Mouse (Mus musculus): ENCODE results near the gene Thrb.

Thrb gene

DNA sequence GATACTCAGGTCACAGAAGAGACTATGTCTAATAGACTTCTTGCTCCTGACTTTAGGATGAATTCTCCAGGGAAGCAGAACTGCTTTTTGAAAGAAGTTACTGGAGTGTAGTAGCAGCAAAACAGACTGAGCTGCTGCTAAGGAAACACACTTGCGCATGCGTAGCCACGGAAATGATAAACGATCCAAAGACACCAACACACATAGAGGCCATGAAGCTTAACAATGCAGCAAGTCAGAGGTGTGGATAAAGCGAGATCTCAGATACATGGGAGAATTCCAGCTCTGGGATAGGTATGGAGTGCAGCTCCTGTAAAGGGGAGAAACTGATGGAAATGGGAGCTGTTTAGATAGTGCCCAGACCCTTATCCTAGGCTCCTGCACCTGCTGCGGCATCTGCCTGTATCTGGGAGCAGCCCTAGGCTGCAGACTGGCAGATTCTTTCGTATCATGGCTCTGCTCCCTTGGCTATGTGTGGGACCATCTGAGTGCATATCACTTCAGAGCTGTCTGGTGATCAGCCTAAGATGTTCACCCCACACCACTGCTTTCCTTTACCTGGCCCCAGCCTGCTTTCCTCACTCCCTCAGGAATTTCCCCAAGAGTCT, 53.3 kb downstream of the Thrb start:
- no peak for DNase-seq (ENCODE audit: low read depth)

DNA sequence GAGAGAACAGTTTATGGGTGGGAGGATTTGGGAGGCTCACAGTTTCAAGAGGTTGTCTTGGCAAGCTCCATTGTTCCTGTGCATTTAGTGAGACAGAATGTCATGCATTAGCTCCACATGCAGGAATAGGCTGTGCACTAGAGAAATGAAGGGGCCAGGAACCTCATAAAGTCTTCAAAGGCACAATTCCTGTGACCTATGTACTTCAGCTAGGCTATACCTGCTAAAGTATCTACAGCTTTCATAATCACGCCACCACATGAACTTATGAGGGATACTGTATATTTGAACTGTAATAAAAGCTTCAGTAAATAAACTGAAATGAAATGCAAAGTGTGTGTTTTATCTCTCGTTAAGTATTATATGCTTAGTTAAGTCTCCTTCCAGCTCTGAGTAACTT, 59.4 kb downstream of the Thrb start:
- no peak for DNase-seq (ENCODE audit: low read depth)

DNA sequence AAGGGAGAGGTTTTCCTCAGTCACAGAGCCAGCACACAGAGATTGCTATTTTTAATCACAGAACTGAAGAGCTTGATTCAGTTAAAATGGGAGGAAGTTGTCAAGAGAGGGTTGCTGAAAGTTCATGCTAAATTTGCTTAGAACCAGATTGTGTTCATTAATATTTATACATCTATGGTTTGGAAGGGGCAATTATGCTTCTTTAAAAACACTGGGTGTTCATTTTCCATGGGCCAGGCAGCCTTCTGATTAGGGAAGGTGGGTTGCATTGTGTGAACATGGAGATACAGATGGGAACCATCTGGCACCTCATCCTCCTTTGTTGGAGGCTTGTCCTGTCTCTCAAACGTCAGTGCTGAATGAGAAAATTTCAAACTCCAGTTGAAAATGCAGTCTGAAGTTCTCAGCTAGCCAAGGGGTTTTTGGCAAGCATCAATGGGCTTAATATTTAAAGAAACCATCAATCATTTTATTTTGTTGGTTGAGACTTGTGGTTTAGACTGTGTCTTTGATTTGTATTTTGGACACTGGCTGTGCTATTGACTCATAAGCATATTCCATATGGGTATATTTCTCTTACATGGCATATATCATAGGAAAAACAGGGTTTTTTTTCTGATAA, 62.9 kb downstream of the Thrb start:
- no peak for DNase-seq (ENCODE audit: low read depth)

DNA sequence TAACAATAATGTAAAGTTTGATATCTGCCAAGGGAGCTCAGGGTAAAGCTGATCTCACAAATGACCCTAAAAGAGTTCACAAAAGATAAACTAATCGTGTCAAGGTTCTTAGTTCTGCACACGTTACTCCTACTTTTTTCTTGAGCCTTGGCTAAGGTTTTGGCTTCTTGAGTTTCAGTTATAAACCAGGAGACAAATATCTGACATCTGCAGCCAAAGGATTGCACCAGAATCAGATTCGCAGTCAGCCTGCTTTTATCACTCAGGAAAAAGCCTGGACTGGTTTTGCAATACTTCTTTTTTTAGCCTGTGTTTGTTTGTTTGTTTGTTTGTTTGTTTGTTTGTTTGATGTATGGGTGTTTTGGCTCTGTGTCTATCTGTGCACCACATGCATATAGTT, 64.5 kb downstream of the Thrb start:
- DNase-seq (ENCODE audit: low read depth), result no peak

DNA sequence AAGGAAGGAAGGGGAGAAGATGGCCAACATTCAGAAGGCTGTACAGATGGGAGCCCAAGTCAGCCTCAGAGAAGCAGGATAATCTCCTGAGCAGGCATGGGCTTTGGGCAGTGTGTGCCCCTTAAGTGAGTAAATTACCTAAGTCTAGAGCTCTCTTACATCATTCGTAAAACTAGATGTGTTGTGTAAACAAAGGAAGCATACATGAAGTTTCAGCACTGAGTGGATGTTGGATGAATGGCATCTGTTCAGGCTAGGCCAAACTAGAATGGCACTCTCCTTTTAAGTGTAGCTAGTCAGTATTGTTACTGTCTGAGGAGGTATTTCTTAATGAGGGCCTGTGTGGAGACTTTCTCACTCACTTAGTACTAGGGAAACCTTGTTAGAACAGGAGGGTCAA, 66.8 kb downstream of the Thrb start:
- no peak for DNase-seq (ENCODE audit: low read depth)

DNA sequence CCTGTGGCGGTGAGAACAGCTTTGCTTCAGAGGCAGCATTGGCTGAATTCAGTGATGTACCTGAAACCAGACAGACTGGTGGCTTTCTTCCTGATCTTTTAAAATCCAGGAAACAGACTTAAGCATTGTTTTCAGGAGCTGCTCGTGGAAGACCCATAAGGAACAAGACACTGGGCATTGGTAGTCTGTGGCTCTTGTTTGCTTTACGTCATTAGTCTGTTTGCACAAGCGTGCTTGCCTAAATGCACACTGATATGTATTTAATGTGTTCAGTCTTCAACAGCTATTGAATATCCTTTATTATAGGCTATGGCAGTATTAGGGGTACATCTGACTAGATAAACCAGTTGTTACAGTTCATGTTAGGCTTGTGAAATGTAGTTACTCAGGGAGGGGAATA, 67.8 kb downstream of the Thrb start:
- DNase-seq (ENCODE audit: low read depth), result no peak

DNA sequence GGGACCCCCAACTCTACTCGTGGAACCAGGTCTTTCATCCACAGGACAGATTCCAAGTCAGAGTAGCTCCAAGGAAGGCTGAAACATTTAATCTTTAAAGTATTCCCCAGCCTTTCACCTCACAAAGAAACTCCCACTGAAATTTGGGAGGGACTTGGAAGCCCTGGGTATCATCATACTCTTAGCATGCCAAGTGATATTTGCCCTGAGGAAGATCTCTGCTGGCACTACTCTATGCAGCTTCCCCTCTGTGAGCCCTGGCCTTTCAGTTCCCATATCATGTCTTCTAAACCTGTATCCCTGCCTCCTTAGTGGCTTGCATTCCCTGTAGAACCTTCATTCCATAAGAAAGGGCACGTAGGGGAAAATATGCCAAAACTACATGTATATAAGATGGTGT, 68.8 kb downstream of the Thrb start:
- no peak for DNase-seq (ENCODE audit: low read depth)

DNA sequence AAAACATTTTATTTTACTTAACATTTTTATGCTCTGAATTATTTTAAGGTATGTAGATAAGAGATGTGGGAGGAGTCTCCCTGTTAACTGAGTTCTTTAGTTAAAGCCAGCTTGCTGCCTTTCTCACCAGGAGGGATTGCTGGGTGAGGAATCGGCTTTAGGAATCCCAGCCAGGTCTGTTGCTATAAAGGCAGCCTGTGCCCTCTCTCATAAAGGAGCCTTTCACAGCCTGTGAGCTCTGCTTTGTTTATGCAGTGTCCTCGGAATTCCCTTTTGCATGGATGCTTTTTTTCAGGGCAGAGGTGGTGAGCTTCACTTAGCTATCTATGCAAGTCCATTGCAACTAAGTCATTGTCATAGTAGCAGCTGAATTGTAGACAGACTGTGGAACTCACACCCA, 71.0 kb downstream of the Thrb start:
- DNase-seq (ENCODE audit: low read depth), result no peak

DNA sequence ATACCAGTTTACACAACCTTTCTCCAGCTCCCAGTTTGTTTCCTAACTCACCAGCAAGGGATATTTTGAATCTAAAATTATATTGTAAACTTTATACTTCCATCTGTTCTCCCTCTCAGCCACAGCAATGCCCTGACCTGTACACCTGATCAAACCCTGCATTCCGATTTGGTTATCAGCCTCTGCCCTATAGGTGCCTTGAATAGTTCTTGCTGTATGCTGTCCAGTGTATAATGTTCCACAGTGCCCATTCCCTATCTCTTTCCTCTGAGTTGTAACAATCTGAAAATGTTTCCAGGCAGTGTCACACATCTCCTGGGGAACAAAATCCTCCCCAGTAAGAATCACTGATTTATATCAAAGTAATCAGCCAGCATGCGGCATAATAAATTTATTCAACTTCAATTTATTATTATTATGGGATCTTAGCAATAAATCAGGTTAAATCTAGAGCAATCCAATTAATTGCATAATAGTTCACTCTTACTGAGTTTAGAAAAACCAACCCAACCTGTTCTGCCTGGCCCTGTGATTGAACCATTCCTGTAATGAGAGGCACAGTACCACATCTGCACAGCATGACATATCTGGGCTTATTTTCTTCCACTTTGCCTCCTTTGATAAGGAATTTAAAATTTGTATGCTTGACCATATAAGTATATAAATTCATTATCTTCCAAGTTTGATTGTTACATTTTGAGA, 73.2 kb downstream of the Thrb start:
- DNase-seq (ENCODE audit: low read depth), result no peak

DNA sequence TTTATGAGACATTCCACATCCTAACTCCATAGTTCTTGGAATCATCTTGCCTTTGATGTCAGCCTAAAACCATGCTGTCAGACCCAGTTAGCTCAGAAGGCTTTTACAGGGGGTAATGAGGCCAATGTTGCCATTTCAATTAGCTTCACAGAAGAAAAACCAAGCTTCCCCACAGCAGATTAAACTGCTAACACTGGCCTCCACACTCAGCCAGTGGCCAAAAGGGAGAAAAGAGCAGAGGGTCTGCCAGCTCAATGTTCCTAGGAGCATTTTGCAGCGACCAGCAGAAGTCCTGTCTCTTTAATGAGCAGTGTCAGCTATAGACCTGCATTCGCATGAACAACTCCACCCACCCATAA, 73.7 kb downstream of the Thrb start:
- no peak for DNase-seq (ENCODE audit: low read depth)

DNA sequence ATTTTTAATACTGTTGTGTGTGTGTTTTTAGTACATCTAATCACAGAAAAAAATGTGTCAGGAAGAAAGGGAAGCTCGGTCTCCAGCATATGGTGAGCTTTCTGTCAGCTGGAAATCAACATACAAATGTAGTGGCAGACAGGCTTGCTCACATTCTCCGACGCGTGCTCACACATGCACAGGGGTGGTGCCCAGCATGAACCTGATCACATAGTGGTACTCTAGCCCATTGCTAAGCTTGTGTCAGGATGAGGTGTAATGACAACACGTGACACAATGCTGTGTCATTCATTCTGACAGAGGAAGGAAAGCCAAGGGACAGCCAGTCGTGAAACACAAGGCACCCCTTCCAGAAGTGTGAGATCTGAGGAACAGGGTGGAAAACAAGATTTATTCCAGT, 75.4 kb downstream of the Thrb start:
- no peak for DNase-seq (ENCODE audit: low read depth)

DNA sequence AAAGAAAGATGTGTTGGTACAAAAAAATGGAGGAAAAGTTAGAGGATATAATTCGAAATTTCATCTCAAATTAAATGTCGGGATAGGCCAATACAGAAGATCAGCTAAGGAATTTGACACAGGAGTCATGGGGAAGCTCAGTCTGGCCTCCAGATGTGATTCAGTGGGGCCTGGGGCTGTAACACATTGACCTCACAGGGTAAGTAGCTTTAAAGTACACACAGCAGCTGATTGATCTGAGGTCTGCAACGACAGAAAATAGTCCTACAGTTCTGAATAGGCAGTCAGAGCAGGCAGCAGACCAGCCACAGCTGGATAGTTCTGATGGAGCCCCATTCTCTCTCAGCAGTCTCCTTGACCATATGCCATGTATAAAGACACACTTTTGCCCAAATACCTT, 80.8 kb downstream of the Thrb start:
- no peak for DNase-seq (ENCODE audit: low read depth)

DNA sequence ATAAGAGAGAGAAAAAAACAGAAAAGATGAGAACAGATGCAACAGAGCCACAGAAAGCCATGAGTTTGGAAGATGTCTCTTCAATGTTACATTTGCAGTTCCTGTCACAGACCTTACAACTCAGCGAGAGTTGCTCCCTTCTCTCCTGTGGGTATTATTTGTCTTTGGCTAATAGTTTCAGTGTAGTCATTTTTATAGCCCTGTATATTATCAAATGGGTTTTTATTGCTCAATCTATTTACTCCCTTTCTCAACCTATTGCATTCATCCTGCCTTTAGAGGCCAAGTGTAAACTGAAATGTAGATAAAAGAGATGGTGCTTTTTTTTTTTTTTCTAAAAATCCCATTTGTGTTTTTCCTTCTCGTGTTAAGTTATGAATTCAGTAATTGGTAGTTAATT, 82.2 kb downstream of the Thrb start:
- DNase-seq (ENCODE audit: low read depth), result no peak

DNA sequence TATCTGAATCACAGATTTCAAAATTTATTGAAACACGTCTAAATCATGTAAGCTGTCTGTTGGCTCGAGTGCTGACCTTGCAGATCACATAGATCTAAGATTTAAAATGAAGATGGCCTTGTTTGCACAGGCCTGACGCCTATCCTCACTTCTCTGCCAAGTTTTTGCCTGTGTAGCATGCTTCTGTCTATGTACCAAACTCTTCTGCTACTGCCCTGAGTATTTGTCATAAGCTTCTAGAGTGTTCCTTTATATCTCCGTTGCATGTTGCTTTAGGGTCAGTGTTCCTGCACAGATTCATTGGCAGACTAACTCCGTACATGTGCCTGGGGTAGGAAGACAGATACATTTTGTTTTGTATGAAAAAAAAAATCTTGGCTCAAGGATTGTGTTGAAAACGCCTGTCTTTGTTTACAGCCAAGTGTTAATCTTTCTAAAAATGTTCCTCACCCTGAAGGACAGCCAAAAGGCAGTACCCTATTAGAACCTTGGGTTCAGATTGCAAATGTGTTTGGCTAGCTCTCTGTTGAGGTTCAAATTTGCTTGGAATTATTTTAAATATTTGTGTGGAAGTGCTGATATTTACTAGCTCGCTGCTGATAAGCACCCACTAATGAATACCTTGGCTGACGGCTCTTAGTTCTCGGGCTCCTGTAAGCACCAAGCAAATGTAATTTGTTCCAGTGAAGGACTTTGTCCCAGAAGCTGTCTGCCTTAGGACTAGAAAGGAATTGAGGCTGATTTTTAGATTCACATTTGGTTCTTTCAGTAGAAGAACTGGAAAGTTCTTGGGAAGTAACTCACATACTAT, 83.0 kb downstream of the Thrb start:
- no peak for DNase-seq (ENCODE audit: low read depth)

DNA sequence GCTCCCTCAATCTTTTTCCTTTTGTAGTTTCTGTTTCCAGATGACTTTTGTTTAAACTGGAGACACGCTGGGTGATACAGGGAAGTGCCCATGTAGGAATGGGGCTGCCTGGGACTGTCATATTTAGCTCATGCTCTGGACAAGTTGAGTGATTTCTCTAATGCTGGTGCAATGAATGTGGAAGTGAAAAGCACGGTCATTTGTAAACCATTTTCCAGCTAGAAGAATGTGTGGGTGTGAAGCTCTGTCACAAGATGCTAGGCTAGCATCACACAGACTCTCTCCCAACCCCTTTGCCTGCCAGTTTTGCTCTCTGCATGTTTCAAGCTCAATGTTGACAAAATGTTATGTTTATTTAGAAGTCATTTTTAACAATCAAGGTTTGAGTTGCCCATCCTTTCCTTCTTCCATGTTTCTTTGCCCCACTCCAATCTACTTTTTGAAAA, 83.7 kb downstream of the Thrb start:
- no peak for DNase-seq (ENCODE audit: low read depth)

DNA sequence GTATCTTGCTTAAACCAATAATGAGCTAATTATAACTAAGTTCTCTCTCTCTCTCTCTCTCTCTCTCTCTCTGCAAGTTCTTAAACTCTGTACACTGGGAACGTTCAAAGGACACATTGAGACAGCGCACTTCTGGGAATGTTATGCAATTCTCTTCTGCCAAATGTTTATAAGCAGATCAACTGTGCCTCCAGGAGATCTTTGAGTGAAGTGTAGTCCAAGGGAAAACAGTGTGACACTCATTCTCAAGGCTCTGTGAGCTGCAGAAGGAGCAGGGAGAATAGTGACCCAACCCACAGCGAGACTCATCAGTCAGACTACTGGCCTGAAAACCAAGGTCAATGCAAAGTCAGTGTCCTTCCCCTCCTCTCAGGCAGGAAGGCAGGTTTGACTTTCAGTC, 87.9 kb downstream of the Thrb start:
- no peak for DNase-seq (ENCODE audit: low read depth)

DNA sequence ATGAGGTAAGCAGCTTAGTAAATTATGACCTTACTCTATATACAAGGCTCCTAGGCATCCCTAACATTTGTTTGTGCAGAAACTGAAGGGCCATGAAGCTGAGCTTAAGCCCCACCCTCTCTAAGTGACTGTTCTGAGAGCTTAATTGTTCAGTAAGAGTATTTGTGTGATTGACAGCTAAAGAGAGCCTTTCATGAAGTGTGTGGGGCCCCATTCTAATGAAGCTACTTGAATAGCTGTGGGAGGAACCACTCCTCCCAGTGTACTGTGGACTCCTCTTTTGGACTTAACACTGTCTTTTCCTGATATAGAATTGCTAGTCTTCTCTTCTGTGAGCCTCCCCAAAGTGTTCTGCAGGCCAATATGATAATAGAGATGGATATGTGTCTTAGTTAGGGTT, 88.9 kb downstream of the Thrb start:
- DNase-seq (ENCODE audit: low read depth), result no peak

DNA sequence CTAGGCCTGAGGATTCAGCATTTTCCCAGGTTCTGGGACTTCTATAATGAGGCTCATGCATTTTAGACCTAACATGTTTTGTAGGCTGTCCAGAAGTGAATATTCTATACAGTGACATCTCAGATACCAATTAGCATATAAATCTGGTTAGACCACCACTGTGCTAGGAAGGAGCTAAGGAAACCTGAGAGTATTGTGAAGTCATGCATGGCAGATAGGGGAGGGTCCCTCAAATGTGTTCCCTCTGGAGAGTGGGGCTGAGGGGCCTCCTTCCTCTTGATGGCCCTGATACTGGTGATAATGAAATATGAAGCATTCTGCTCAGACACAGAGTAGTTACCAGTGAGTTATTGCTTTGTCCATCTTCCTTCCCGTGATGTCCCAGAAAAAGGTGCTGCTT, 91.8 kb downstream of the Thrb start:
- no peak for DNase-seq (ENCODE audit: low read depth)

DNA sequence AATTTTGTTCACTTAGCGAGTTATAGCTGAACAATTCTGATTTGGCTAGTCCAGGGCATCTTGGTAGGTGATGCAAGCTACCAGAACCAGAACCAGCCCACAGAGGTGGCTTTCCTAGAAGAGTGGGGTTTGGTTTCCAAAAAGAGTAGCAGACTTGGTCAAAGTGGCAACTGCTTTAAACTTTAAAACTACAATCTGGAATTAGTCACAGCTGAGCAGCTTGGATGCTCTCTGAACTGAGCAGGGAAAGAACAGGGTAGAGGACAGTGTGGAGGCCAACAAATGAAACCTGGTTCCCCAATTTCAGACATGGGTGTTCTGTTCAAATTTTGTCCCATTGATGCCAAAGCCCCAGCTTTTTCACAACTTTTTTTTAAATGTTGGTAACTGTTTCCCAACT, 93.4 kb downstream of the Thrb start:
- DNase-seq (ENCODE audit: low read depth), result no peak

DNA sequence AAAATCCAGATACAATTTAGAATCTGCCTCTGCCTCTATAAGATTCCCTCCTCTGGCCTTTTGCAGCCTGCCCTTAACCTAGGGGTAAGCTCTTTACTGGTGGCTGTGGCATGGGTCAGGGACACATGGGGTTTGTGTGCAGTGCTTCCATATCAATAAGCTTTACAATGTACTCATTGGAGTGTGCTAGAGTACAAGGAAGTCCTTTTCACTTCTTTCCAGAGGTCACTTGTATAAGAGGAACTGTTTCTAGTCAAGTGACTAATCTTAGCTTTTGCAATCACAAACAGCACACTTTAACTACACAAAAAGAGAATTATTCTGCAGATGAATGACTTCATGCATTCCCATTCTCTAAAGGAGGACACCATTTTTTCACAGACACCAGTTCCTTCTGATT, 96.7 kb downstream of the Thrb start:
- no peak for DNase-seq (ENCODE audit: low read depth)

DNA sequence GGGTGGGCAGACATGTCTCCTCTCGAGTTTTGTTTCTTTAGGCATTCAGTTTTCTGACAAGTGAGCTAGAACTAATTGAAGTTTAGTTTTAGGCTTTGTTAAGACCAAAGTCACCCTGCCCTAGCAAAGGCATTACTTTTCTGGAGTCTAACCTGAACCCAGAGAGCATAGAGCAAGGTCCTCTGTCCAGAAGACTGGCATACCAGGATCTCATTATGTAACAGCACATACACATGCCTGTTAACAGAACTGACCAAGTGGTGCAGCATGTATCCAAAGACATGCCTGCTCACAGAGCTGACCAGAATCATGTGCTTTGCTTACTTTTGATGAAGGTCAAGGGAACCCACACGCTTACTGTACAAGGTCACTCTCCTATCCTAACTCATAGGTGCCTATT, 107.9 kb downstream of the Thrb start:
- no peak for DNase-seq (ENCODE audit: low read depth)

DNA sequence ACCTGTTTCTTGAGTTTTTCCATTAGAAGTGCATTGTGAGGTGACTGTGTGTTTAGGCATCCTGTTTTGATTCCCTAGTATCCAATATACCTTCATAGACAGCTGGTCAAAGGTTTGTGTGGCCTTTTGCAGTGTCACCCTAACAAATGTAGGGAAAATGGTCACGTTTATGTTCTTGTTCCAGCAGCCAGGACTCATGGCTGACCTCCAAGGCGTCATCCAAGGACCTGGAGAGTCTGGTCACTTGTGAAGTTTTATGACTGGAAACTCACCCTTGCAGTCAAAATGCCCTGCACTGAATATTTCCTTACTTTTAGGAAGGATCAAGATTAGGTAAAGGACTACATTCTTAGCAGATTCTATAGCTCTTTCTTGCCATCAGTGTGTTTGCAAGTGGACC, 114.3 kb downstream of the Thrb start:
- no peak for DNase-seq (ENCODE audit: low read depth)

DNA sequence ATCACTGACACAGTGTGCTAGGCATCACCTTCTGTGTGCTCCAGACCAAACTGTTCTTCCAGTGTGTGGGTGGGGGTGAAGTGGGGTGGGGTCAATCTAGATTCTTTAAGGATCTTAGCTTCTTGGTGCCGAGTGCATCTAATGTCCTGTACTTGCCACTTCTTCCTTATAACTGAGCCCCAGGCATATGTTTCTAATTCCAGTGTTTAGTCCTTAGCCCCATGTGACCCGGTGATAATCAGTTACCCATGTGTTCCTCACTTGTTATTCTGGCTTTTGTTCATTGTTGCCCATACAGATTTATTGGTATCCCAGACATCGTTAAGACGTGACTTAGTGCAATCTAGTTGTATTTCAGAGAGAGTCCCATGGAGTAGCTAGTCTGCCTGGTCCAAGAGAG, 121.9 kb downstream of the Thrb start:
- no peak for DNase-seq (ENCODE audit: low read depth)
